Mouse (Mus musculus) spleen, postnatal 14 days (tissue): Measurements from ENCODE around the gene Olfr1248.
"Not testable (repeated sequence)": the region's sequence is repeated elsewhere in the genome, so short reads cannot be mapped to it uniquely, and the experiment has no call there.

ENCODE experiments used
- DNase-seq, 2 experiments: peaks; one replicate each; pipeline ENCODE4 v3.0.0; 2021 to 2022; ENCODE audit warnings: low spot score in 2 of 2

Gene Olfr1248

DNA sequence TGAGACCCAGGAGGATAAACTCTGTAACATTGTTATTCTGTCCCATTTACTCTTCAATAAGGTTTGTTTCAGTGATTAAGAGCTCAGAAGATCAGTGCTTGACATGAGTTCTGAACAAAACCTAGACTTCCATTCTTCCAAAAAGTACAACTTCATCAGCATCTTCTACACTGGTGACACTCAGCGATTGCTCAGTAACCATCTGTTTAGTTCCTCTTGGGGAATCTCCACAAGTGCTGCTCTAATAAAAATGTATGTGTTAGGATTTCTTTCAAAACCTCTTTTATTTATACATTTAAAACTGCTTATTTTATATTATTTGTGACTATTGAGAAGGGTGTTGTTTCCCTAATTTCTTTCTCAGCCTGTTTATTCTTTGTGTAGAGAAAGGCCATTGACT, at the start of gene Olfr1248:
Olfr1248 (minus strand) TSS at position 101 of the 400 bp plus-strand sequence.
- DNase-seq = not testable (repeated sequence)

DNA sequence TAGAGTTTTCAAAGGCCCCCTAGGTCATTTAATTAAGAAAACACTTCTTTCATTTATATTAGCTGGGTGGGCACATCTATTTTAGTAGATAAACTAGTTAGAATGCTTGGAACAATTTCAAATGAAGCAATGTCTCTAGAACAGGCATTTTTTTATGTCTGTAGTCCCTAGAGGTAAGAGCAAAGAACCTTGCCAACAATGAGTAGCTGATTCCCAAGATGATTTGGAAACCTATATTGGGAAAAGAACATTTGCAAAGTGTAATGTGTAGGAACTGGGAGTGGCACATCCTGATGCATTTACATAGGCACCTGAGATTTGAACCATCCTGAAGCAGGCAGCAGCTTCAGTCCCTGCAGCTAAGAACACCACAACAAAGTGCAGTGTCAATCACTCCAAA, 43.3 kb upstream of the Olfr1248 start, which contains the start of gene Olfr1250:
Olfr1250 (minus strand) TSS at position 101 of the 400 bp plus-strand sequence.
- DNase-seq = no peak

DNA sequence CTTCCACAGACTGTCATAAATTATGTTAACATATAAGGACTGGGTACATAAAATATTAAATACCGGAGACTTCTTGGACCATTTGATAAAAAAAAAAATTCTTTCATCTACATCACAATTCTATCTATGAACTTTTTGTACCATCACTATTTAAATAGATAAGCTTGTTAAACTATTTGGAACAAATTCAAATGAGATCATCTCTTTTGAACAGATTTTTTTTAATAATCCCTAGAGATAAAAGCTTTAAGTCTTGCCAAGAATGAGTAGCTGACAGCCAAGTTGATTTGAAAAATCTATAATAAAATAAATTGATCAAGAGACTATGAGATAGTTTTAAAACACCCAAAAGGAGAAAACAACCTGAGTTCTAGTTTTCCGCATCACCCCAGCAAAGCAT, 16.8 kb upstream of the Olfr1248 start, which contains the start of gene Olfr1249:
Olfr1249 (minus strand) TSS at position 101 of the 400 bp plus-strand sequence.
- no peak for DNase-seq

GRCm38 (mm10) chr2:89614030-89614429, 4.0 kb downstream of the Olfr1248 start, which contains the start of gene Olfr1247:
Gene Olfr1247 (minus strand): TSS chr2:89614130.
- DNase-seq = no peak

- no peak for DNase-seq
These were observed 25.0 kb downstream of the Olfr1248 start, which contains the start of gene Olfr1246 for GRCm38 (mm10) chr2:89593057-89593456. Gene Olfr1246 (minus strand): TSS chr2:89593157.

DNA sequence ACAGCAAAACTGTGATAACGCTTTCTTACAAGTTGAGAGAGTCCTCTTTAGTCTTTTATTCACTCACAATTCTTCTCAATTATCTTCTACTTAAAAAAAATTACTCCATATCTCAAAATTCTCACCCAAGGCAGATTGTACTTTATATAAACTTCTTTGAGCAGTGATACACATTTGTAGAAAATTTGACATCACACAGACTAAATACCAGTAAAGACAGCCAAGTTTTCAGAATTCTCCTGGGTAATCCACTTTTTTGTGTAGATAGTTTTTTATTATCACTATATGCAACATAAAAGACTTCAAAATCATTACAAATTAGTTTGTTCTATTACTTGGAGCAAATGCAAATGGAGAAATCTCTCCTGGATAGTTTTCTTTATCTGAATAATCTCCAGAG, 39.7 kb downstream of the Olfr1248 start, which contains the start of gene Olfr1245:
Olfr1245 (minus strand) TSS at position 101 of the 400 bp plus-strand sequence.
- DNase-seq = no peak
